Mouse (Mus musculus) left cerebral cortex, adult 11 months (tissue): ENCODE results near the gene Rab3a.

Source experiments
- DNase-seq: peaks from one replicate; pipeline ENCODE4 v3.0.0; 2022; ENCODE audit warnings: low spot score

Rab3a gene

GRCm38 (mm10) chr8:70742176-70742575 lies 12.3 kb upstream of the Rab3a start:
- no peak for DNase-seq

- no peak for DNase-seq
These were observed 11.4 kb upstream of the Rab3a start for GRCm38 (mm10) chr8:70742981-70743655.

GRCm38 (mm10) chr8:70743656-70744590 lies 10.6 kb upstream of the Rab3a start:
- no peak for DNase-seq

- DNase-seq, result no peak
These were observed 9.7 kb upstream of the Rab3a start for GRCm38 (mm10) chr8:70744806-70745205.

GRCm38 (mm10) chr8:70745691-70746220 lies 8.7 kb upstream of the Rab3a start:
- no peak for DNase-seq

DNA sequence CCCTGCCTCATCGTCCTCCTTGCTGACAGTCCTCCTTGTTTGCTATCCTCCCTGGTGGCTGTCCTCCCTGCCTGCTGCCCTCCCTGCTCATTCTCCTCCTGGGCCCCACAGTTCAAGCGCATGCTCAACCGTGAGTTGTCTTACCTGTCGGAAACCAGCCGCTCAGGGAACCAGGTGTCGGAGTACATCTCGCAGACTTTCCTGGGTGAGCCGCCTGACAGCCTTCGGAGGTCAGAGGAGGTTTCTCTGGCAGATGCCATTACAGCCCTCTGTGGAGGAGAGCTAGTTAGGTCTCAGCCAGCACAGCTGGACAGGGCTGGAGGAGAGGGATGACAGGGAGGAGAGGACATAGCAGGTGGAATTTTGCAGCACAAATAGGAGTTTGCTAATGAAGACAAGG lies 7.8 kb upstream of the Rab3a start:
- DNase-seq, result no peak

- DNase-seq, result no peak
These were observed 7.1 kb upstream of the Rab3a start for GRCm38 (mm10) chr8:70747211-70747890.

GRCm38 (mm10) chr8:70748246-70749096 lies 6.0 kb upstream of the Rab3a start:
- no peak for DNase-seq

DNA sequence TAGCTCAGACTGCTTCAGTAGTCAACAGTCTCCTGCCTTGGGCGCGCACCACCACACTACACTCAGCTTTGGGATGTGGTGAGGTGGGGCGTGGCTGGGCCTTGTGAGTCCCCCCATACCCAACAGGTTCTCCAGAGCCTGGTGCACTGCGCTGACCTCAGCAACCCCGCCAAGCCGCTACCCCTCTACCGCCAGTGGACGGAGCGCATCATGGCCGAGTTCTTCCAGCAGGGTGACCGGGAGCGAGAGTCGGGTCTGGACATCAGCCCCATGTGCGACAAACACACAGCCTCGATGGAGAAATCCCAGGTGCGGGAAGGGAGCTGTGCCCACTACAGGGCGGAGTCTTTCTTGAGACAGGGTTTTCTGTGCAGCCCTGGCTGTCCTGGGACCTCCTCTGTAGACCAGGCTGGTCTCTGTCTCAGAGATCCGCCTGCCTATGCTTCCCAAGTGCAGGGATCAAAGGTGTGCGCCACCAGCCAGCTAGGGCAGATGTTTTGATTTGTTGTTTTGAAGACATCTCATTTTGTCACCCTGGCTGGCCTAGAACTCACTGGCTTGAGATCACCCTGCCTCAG lies 5.3 kb upstream of the Rab3a start:
- no peak for DNase-seq

GRCm38 (mm10) chr8:70750128-70750680 lies 4.3 kb upstream of the Rab3a start:
- no peak for DNase-seq

- DNase-seq, result no peak
These were observed 2.3 kb upstream of the Rab3a start for GRCm38 (mm10) chr8:70752000-70752764.

GRCm38 (mm10) chr8:70753151-70753550 lies 1.3 kb upstream of the Rab3a start:
- no peak for DNase-seq

DNA sequence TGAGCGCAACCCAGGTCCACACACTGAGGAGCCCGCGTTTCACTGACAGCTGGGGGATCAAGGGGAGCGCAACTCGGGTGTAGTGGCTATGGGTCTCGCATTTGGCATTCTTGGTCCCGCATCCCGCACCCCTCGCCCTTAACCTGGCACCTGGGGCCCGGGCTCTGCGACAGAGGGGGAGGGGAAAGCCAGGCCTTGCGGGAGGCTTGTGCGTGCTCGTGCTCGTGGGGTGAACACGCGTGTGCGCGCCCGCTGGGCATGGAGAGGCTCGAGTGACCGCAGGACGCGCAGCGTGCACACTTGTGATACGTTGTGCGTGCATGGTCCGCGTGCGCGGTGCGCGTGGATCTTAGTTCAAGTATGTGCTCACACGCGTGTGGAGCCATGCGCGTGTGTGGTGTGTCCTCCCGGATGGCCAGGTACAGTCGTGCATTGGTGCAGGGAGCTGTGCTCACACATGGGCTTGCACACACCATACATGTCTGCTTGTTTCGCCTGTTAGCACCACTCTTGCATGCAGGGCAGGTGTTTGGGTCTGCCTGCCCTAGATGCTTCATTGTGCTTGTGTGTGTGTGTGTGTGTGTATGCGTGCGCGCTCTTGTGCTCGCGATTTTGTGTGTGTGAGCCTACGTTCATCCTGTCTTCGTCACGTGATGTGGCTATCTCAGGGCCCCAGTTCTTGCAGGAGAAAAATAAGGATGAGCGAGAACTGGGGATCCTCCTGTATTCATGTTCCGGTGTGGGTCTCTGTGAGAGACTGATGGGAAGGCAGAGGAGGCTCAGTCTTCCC lies 587 bp downstream of the Rab3a start:
- no peak for DNase-seq

DNA sequence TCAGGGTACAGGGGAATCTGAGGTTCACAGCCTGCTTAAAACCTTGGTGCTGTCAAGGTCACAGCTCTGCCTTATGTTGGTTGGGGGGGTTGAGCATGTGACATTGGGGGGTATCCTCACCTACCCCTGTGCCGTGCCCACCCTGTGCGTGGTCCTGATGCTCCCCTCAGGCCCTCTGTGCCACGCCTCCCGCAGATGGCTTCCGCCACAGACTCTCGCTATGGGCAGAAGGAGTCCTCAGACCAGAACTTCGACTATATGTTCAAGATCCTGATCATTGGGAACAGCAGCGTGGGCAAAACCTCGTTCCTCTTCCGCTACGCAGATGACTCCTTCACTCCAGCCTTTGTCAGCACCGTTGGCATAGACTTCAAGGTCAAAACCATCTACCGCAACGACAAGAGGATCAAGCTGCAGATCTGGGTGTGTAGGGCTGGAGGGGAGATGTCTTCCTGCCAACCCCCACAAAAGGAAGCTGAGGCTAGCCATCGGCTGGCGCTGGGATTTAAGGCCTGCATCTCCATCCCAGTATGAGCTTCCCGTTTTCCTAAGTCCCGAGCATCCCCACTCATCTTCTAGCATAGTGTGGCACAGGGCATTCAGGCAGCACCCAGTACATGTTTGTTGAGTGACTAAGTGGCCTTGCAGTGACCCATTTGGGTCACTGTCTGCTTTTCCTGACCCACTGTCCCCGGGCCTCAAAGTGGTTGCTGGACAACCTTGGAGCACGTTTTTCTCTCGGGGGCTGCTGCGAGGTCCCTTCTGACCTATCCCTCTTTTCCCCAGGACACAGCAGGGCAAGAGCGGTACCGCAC lies 1.4 kb downstream of the Rab3a start:
- no peak for DNase-seq

DNA sequence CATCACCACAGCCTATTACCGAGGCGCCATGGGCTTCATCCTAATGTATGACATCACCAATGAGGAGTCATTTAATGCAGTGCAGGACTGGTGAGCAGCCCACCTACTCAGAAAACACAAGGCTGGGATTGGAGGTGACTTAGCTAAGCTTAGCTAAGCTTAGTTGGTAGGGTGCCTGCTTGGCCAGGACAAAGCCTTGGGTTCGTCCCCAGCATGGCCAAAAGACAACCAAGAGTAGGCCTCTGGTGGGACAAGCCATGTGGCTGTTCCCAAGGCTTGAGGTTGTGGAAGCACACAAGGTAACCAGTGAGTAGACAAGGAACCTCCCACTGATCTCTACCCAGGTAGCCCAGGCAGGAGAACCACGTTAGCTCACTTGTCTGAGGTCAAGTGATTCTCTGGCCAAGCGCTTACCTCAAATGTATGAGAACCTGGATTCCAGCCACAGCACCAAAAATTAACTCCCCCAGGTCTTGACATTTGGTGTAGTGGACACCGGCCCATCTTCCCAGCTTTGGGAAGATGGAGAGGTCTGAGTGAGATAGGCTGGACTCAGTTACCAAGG lies 2.1 kb downstream of the Rab3a start:
- DNase-seq, result no peak

- no peak for DNase-seq
These were observed 3.2 kb downstream of the Rab3a start for GRCm38 (mm10) chr8:70757523-70758307.

- DNase-seq, result no peak
These were observed 3.8 kb downstream of the Rab3a start for GRCm38 (mm10) chr8:70758308-70758615.
